Mouse (Mus musculus) lung, embryonic 16.5 days (tissue): ENCODE measurements around the gene Gpd2. TPM values are rescaled to one million over a fixed set of nuclear protein-coding genes. Genes with fewer than 3 reads are reported as not detected.

Experiments
- ATAC-seq: fragments of 200-750 bp; cut with Nextera tagmentation; 2 replicates; pipeline ENCODE4 v1.8.0; 2017; ENCODE audit warnings: low read depth, mild to moderate bottlenecking, moderate library complexity
- H3K27ac ChIP-seq: fragments of 300-500 bp; sonication (generic); 2 replicates; pipeline ENCODE4 v1.5.1; 2014; ENCODE audit warnings: mild to moderate bottlenecking, control low read depth, low read length
- H3K27me3 ChIP-seq: fragments of 300-500 bp; sonication (generic); 2 replicates; pipeline ENCODE4 v1.6.1; 2014; ENCODE audit warnings: low read depth, low read length, mixed read lengths; ENCODE audit not compliant: control insufficient read depth, insufficient read depth
- H3K36me3 ChIP-seq: fragments of 300-500 bp; sonication (generic); 2 replicates; pipeline ENCODE4 v1.6.1; 2014; ENCODE audit warnings: low read length; ENCODE audit not compliant: control insufficient read depth, insufficient read depth
- H3K4me1 ChIP-seq: fragments of 300-500 bp; sonication (generic); replicated peaks from 2 replicates; pipeline ENCODE4 v1.6.1; 2014; ENCODE audit warnings: low read length, mixed read lengths; ENCODE audit not compliant: control insufficient read depth, insufficient read depth
- H3K4me2 ChIP-seq: fragments of 300-500 bp; sonication (generic); 2 replicates; pipeline ENCODE4 v1.6.1; 2014; ENCODE audit warnings: low read depth, low read length, control low read depth
- H3K4me3 ChIP-seq: fragments of 300-500 bp; sonication (generic); 2 replicates; pipeline ENCODE4 v1.5.1; 2014; ENCODE audit warnings: mild to moderate bottlenecking, low read length, control low read depth
- H3K9ac ChIP-seq: fragments of 300-500 bp; sonication (generic); 2 replicates; pipeline ENCODE4 v1.6.1; 2014; ENCODE audit warnings: low read length, control low read depth
- H3K9me3 ChIP-seq: fragments of 300-500 bp; sonication (generic); 2 replicates; pipeline ENCODE4 v1.6.1; 2016; ENCODE audit warnings: low read length; ENCODE audit not compliant: control insufficient read depth
- WGBS: fragments of 180-500 bp; shearing (Covaris S2); extraction: QIAGEN DNeasy Blood & Tissue Kit; methylation state at CpG from one replicate; pipeline ENCODE4 v1.1.7; 2014; 5-methylcytosine and 5-hydroxymethylcytosine counted together
- polyA plus RNA-seq: library from polyadenylated mRNA; unstranded; fragments of >200 nt; fragmentation: Nextera tagmentation; extraction: Ambion mirVana; gene quantifications from 2 replicates; pipeline ENCODE4 v1.2.1, GENCODE M21; 2015

Gpd2 gene
- polyA plus RNA-seq, 1 experiment from 2014 or later: 16.9 TPM

GRCm38 (mm10) chr2:57280190-57280723, 42.8 kb downstream of the Gpd2 start:
- ATAC-seq: no peak
- H3K9me3 ChIP-seq: no peaks in the 10 kb centered on the region
- no peak overlapping the region for H3K4me2 ChIP-seq
- H3K4me3 ChIP-seq: no peak overlapping the region
- 76% methylated on average over 10 of the region's 10 CpGs for WGBS
- H3K4me1 ChIP-seq: no peaks in the 10 kb centered on the region
- no peaks in the 10 kb centered on the region for H3K27me3 ChIP-seq
- no peaks in the 10 kb centered on the region for H3K36me3 ChIP-seq
- H3K27ac ChIP-seq: no peak overlapping the region
- no peak overlapping the region for H3K9ac ChIP-seq

- no peak for ATAC-seq
- Histone ChIP-seq H3K36me3 (no peaks in the 10 kb centered on the region), H3K9ac (no peak overlapping the region), H3K4me1 (no peaks in the 10 kb centered on the region), H3K27me3 (no peaks in the 10 kb centered on the region), H3K4me3 (no peak overlapping the region), H3K4me2 (no peak overlapping the region), H3K9me3 (no peaks in the 10 kb centered on the region), H3K27ac (no peak overlapping the region)
- WGBS: 91% methylated on average over 7 of the region's 7 CpGs
Measured at GRCm38 (mm10) chr2:57283791-57284190, 46.4 kb downstream of the Gpd2 start.

- 78% methylated on average over 4 of the region's 4 CpGs for WGBS
- Histone ChIP-seq H3K36me3 (no peaks in the 10 kb centered on the region), H3K4me2 (no peak overlapping the region), H3K27ac (no peak overlapping the region), H3K9ac (no peak overlapping the region), H3K27me3 (no peaks in the 10 kb centered on the region), H3K9me3 (no peaks in the 10 kb centered on the region), H3K4me3 (no peak overlapping the region), H3K4me1 (no peaks in the 10 kb centered on the region)
- no peak for ATAC-seq
Measured at GRCm38 (mm10) chr2:57285197-57285596, 47.8 kb downstream of the Gpd2 start.

GRCm38 (mm10) chr2:57287986-57288385, 50.6 kb downstream of the Gpd2 start:
- ATAC-seq: no peak
- no peak overlapping the region for H3K9ac ChIP-seq
- 73% methylated on average over 1 of the region's 1 CpGs for WGBS
- H3K9me3 ChIP-seq: no peaks in the 10 kb centered on the region
- H3K4me1 ChIP-seq: no peaks in the 10 kb centered on the region
- H3K36me3 ChIP-seq: no peaks in the 10 kb centered on the region
- no peaks in the 10 kb centered on the region for H3K27me3 ChIP-seq
- H3K4me2 ChIP-seq: no peak overlapping the region
- H3K27ac ChIP-seq: no peak overlapping the region
- no peak overlapping the region for H3K4me3 ChIP-seq

GRCm38 (mm10) chr2:57293571-57293970, 56.1 kb downstream of the Gpd2 start:
- H3K4me1 ChIP-seq: no peaks in the 10 kb centered on the region
- no peak overlapping the region for H3K4me3 ChIP-seq
- 73% methylated on average over 2 of the region's 2 CpGs for WGBS
- ATAC-seq: no peak
- no peaks in the 10 kb centered on the region for H3K9me3 ChIP-seq
- no peak overlapping the region for H3K9ac ChIP-seq
- no peaks in the 10 kb centered on the region for H3K36me3 ChIP-seq
- H3K4me2 ChIP-seq: no peak overlapping the region
- H3K27ac ChIP-seq: no peak overlapping the region
- H3K27me3 ChIP-seq: no peaks in the 10 kb centered on the region

DNA sequence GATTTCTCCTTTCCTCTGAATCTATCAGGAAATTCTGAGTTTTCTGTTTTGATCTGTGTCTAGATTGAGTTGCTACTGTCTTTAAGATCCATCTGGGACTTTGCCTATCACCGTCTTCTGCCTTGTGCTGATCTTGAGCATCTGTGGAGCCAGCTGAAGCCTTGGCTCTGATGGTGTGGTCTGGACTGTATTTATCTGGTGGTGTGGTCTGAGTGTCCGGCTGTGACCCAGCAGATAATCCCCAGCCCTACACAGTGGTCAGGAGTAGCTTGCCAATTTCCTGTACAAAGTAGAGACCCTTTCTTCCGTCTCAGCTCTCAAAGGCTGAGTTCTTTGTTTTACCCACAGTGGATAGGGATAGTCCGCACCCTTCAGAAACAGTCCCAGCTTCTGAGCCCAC, 58.6 kb downstream of the Gpd2 start:
- Histone ChIP-seq H3K27ac (no peak overlapping the region), H3K9me3 (no peaks in the 10 kb centered on the region), H3K9ac (no peak overlapping the region), H3K36me3 (no peaks in the 10 kb centered on the region), H3K4me1 (no peaks in the 10 kb centered on the region), H3K4me2 (no peak overlapping the region), H3K27me3 (no peaks in the 10 kb centered on the region), H3K4me3 (no peak overlapping the region)
- 65% methylated on average over 4 of the region's 4 CpGs for WGBS
- ATAC-seq: no peak

- ATAC-seq: no peak
- Histone ChIP-seq H3K27me3 (no peaks in the 10 kb centered on the region), H3K36me3 (no peaks in the 10 kb centered on the region), H3K27ac (no peak overlapping the region), H3K4me1 (no peaks in the 10 kb centered on the region), H3K9me3 (no peaks in the 10 kb centered on the region), H3K4me2 (no peak overlapping the region), H3K4me3 (no peak overlapping the region), H3K9ac (no peak overlapping the region)
- WGBS: 85% methylated on average over 4 of the region's 4 CpGs
Measured at GRCm38 (mm10) chr2:57297226-57297625, 59.8 kb downstream of the Gpd2 start.

GRCm38 (mm10) chr2:57301539-57301938, 64.1 kb downstream of the Gpd2 start:
- Histone ChIP-seq H3K4me3 (no peak overlapping the region), H3K9ac (no peak overlapping the region), H3K4me2 (no peak overlapping the region), H3K9me3 (no peaks in the 10 kb centered on the region), H3K36me3 (no peaks in the 10 kb centered on the region), H3K4me1 (no peaks in the 10 kb centered on the region), H3K27ac (no peak overlapping the region), H3K27me3 (no peaks in the 10 kb centered on the region)
- 21% methylated on average over 3 of the region's 3 CpGs for WGBS
- no peak for ATAC-seq

DNA sequence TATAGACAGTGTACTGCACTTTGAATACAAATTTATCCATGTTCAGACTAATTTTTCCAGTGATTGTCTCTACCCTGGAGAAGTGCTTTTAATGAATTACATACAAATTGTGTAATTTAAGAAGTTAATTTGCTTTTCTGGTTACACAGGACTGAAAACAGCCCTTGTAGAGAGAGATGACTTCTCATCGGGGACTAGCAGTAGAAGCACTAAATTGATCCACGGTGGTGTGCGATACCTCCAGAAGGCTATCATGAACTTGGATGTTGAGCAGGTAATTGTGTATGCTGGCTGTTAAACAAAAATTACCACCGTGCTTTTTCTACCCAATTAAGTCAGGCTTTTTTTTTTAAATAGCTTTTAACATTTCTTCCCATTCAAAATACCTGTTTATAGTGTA, 66.8 kb downstream of the Gpd2 start:
- H3K4me2 ChIP-seq: no peak overlapping the region

GRCm38 (mm10) chr2:57312268-57312797, 74.9 kb downstream of the Gpd2 start:
- no peaks in the 10 kb centered on the region for H3K36me3 ChIP-seq
- H3K4me3 ChIP-seq: no peak overlapping the region
- no peak overlapping the region for H3K9ac ChIP-seq
- H3K27me3 ChIP-seq: no peaks in the 10 kb centered on the region
- no peak for ATAC-seq
- H3K9me3 ChIP-seq: no peaks in the 10 kb centered on the region
- no peak overlapping the region for H3K4me2 ChIP-seq
- H3K27ac ChIP-seq: no peak overlapping the region
- 61% methylated on average over 7 of the region's 7 CpGs for WGBS
- no peaks in the 10 kb centered on the region for H3K4me1 ChIP-seq

More for the DNA sequence above, 66.8 kb downstream of the Gpd2 start:
- 91% methylated on average over 4 of the region's 4 CpGs for WGBS
- Histone ChIP-seq H3K27me3 (no peaks in the 10 kb centered on the region), H3K9ac (no peak overlapping the region), H3K4me1 (no peaks in the 10 kb centered on the region), H3K36me3 (no peaks in the 10 kb centered on the region), H3K4me3 (no peak overlapping the region), H3K9me3 (no peaks in the 10 kb centered on the region), H3K27ac (no peak overlapping the region)
- no peak for ATAC-seq
